Mouse (Mus musculus) gastrocnemius, adult 2 months (tissue): ENCODE measurements around the gene Stk38. TPM values are rescaled to one million over a fixed set of nuclear protein-coding genes. Genes with fewer than 3 reads are reported as not detected.

Source experiments
- DNase-seq: peaks from one replicate; pipeline ENCODE4 v3.0.0; 2022
- H3K27ac ChIP-seq: fragments of 200-600 bp; 2 replicates; pipeline ENCODE4 v1.8.1; 2022; ENCODE audit warnings: mild to moderate bottlenecking
- H3K4me3 ChIP-seq: fragments of 200-600 bp; 2 replicates; pipeline ENCODE4 v1.8.1; 2022; ENCODE audit warnings: mild to moderate bottlenecking, moderate library complexity
- CTCF ChIP-seq: fragments of 200-600 bp; IDR thresholded peaks from 2 replicates; pipeline ENCODE4 v1.8.1; 2022; ENCODE audit warnings: antibody characterized with exemption, mild to moderate bottlenecking, moderate library complexity
- intact Hi-C: fragments of 180-260 bp; cut with DNase I; formaldehyde crosslinking; loops from one replicate; pipeline ENCODE4 v1.15.1; 2025
- long read RNA-seq, 2 experiments: library from polyadenylated mRNA; stranded (forward); transcript quantifications; one replicate each; pipeline ENCODE4 v2.0.0; 2021
- total RNA-seq, 2 experiments: library from RNA; stranded (reverse); gene quantifications; 2 replicates each; pipeline ENCODE4 v1.2.3; 2021

Stk38 gene
- total RNA-seq, result 10 to 100 TPM; 26.9 to 29.2 TPM
- long read RNA-seq, experiment 1, transcript Stk38-201 (14 exons, 3,351 nt), result major isoform, 32 of 54 reads
- long read RNA-seq, experiment 1, partial matches to known transcripts, result 3 of 54 reads
- long read RNA-seq, experiment 1, other reads (novel, unspliced or antisense), result 15 of 54 reads
- long read RNA-seq, experiment 2, transcript Stk38-201 (14 exons, 3,351 nt), result major isoform, 26 of 52 reads
- long read RNA-seq, experiment 2, transcript Stk38-202 (14 exons, 3,354 nt), result minor isoform, 7 of 52 reads
- long read RNA-seq, experiment 2, partial matches to known transcripts, result 0 of 52 reads
- long read RNA-seq, experiment 2, other reads (novel, unspliced or antisense), result 19 of 52 reads

DNA sequence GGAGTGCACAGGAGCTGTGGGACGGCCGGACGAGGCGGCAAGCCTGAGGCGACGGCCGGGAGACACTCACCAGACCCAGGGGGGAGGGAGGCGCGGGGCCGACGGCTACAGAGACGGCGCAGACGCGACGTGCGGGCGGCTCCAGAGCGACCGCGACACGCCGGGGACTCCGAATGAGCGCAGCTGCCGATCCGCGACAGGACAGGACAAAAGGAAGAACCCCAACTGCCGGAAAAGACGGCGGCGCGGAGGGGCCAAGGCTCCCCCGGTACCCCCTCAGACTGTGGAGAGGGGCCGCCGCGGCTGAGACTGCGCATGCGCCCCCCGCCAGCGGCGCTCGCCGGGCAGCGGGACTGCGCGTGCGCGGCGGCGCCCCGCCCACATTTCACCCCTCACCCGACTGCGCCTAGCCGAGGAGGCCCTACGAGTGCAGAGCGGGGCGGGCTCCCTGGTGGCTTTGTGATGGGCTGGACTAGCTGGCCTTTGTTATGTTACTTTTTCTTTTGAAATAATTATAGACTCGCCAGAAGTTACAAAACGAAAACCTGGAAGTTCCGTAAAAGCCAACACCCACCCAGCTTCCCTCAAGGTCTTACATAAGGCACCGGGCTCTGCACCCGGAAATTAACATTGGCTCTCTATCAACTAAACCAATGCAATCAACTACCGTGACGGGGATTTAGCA is at the start of gene Stk38:
TSS of gene Stk38 (minus strand) at position 355 of the 685 bp plus-strand sequence.
- TF ChIP-seq CTCF, result no peak
- peak; percentile 96 for DNase-seq
- Histone ChIP-seq H3K27ac (peak within 1 kb of the TSS; percentile 99), H3K4me3 (peak within 1 kb of the TSS; percentile 89)
- intact Hi-C loops, result loop anchor here (5.0 kb wide), 1 partner anchor 50 kb away; no protein-coding TSS in a partner anchor

DNA sequence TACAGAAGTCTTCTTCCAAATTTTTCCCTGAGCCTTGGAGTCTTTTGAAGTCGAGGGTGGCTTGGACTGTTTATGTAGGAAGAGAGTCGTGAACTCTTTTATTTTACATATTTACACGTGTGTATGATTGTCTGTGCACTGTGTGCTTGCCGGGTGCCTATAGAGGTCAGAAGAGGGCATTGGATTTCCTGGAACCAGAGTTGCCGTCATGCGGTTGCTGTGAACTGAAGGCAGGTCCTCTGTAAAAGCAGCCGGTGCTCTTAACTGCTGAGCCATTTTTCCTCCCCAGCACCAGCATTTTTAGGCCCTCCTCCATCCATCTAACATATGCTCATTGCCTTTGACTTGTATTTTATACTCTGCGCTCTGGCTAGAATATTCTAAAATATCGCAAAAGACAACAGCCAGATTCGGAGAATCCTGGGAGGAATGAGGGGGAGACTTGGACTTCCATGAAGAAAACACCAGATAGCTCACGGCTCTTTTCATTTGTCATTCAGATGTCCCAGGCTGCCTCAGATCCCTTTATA is 49.6 kb upstream of the Stk38 start:
- intact Hi-C loops, result loop anchor here (2.0 kb wide), 1 partner anchor 35 kb away; no protein-coding TSS in a partner anchor
- no peak for DNase-seq
- TF ChIP-seq CTCF, result no peak
- Histone ChIP-seq H3K4me3 (no peak overlapping the region), H3K27ac (peak overlapping the region; percentile 9)

DNA sequence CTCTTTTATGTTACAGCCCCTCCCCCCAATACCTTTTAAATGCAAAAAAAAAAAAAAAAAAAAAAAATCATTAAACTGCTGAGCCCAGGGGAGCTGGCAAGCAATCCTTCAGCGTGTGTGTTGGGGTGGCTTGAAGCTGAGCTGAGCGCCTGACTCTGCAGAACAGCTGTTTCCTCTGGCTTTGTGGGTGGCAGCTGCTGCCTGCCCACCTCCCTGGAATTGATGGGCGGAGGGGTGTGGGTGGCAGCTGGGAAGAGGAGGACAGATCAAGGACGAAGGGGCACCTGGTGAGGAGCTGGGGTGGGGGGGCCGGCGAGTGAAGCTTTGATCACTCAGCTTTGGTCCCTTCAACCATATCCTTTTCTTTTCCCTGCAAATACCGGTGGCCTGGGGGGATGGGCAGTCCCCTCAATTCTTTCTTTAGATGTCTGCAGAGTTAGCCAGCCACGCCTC is 48.9 kb upstream of the Stk38 start:
- no peak for TF ChIP-seq CTCF
- DNase-seq, result peak; percentile 38
- H3K27ac ChIP-seq, result peak overlapping the region; percentile 38; the same call in 1 of the 2 replicates
- H3K4me3 ChIP-seq, result no peak overlapping the region
- intact Hi-C loops, result loop anchor here (2.0 kb wide), 1 partner anchor 36 kb away; no protein-coding TSS in a partner anchor

DNA sequence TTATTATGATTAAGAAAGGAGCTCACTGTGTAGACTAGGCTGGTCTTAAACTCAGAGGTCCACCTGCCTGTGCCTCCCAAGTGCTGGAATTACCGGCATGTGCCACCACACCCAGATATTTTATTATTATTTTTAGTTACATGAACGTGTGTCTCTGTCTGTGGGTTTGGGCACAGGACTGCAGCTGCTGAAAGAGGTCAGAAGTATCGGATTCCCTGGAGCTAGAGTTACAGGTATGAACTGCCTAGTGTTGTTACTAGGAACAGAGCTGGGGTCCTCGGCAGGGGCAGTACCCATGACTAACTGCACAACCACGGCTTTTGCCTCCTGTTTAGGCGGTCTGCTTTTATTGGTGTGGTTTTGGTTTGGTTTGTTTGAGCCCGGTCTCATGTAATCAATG is 48.4 kb upstream of the Stk38 start:
- intact Hi-C loops, result loop anchor here (2.0 kb wide), 1 partner anchor 37 kb away; no protein-coding TSS in a partner anchor
- no peak for TF ChIP-seq CTCF
- Histone ChIP-seq H3K4me3 (no peak overlapping the region), H3K27ac (peak overlapping the region; percentile 38)
- DNase-seq, result no peak

DNA sequence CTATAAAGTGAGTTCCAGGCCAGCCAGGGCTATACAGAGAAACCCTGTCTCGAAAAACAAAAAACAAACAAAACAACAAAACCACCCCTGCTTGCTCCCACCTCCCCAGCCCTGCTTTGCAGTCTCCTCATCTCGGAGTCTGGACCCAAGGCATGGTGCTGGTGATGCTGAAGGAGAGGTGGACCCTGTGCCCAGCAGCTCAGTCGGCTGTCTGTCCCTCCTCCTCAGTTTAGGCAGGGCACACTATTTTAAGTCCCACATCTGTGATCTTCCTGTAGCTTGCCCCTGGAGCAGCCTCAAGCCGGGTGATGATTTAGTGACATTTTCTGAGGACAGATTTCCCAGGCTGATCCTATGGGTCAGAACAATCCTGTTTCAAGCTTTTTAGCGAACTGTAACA is 47.8 kb upstream of the Stk38 start:
- H3K4me3 ChIP-seq, result no peak overlapping the region
- DNase-seq, result no peak
- intact Hi-C loops, result no loop called here
- no peak for TF ChIP-seq CTCF
- H3K27ac ChIP-seq, result peak overlapping the region; percentile 57

DNA sequence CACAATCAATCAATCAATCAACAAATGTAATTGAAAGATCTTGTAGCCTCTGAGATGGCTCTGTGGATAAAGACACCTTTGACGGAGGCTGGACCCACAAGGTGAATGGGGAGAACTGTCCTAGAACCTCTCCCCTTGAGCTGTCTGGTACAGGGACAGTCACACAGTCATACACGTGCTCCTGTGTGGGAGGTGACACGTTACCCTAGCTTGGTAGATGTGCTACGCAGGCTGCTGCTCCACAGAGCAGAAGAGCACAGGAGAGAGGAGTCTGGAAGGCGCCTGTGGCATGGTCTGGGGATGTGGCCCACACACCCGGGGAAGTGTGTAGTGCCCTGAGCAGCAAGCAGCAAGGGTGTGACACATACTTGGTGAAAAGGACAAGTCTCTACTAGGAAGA is 46.6 kb upstream of the Stk38 start:
- peak overlapping the region; percentile 24; the same call in 1 of the 2 replicates for H3K27ac ChIP-seq

DNA sequence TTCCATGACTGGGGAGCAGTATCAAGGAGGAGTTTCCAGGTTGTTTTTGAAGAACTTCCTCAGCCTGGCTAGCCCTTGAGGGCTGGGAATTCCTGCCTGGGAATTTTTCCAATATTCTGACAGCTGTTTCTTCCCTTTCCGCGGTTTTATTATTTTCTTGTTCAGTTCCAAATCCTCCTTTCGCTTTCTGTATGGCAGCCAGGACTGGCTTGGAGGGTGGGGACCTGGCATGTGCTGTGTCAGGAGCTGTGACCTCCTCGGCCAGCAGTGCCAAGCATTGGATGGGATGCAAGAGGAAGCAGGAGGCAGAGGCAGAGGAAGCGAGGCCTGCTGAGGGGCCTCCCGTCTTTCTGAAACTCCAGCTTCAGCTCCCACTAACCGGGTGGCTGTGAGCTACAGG is 46.0 kb upstream of the Stk38 start:
- peak; percentile 80 for DNase-seq
- H3K4me3 ChIP-seq, result peak overlapping the region; percentile 20
- H3K27ac ChIP-seq, result peak overlapping the region; percentile 73
- no peak for TF ChIP-seq CTCF
- intact Hi-C loops, result no loop called here

More for the DNA sequence above, 46.6 kb upstream of the Stk38 start:
- no peak overlapping the region for H3K4me3 ChIP-seq
- no peak for TF ChIP-seq CTCF
- DNase-seq, result no peak
- intact Hi-C loops, result no loop called here

DNA sequence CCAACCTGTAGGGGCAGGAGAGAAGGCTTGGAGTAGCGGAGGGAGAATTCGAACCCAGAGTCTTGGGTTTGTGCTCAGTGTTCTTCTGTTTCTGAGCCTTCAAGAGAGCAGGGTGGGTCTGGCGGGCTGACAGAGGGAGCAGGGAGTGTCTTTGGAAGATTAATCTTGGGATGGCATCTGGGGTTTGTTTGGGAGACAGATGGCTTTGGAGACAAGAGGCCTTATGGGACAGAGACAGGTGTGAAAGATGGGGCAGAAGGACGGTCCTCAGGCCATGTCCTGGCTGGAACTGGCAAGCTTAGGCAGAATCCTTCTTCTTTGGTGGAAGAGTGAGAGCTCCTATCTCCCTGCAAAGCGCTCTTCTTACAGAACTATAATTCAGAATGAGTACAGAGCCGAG is 45.3 kb upstream of the Stk38 start:
- no peak for DNase-seq
- intact Hi-C loops, result no loop called here
- H3K27ac ChIP-seq, result peak overlapping the region; percentile 73; the same call in 1 of the 2 replicates
- TF ChIP-seq CTCF, result no peak
- H3K4me3 ChIP-seq, result no peak overlapping the region

DNA sequence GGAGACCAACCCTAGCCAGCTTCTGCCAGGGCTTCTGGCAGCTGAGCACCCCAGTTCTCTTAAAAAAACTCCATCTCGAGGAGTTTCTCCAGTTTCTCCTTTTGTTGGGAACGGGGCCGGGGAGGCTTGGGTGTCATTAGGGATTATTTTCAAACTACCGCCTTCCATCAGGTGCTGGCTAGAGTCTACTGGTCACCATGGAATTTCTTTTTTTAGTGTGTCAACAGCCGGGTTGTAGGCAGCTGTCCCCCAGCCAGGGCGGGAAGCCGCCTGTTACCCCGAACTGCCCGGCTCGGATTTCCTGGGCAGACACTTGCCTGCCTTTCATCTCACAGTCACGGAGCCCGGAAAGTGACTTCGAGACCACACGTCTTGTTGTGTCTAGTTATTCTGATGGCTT is 43.0 kb upstream of the Stk38 start:
- Histone ChIP-seq H3K4me3 (peak overlapping the region; percentile 49), H3K27ac (peak overlapping the region; percentile 79)
- peak; percentile 89 for DNase-seq
- intact Hi-C loops, result no loop called here
- no peak for TF ChIP-seq CTCF

DNA sequence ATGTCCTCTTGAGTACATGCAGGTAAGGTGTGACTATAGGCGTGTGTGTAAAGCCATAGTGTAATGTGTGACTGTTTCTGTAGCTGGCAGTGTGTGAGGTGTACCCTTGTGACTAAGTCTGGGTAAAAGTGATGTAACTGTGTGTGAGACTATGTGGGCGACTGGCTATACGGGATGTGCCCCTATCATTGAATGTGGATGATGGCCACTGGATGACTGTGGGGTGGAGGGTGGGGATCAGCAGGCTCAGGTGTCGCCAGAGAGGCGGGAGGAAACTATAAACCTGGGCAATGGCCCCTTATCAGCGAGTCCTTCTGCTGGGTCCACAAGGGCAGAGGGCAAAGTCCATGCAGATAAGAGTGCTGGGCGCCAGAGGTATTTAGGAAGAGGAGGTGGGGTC is 42.1 kb upstream of the Stk38 start:
- no peak for TF ChIP-seq CTCF
- intact Hi-C loops, result loop anchor here (1.0 to 2.0 kb wide), 3 partner anchors 45 to 197 kb away; no protein-coding TSS in a partner anchor
- peak overlapping the region; percentile 79; the same call in 1 of the 2 replicates for H3K27ac ChIP-seq
- DNase-seq, result no peak
- no peak overlapping the region for H3K4me3 ChIP-seq

DNA sequence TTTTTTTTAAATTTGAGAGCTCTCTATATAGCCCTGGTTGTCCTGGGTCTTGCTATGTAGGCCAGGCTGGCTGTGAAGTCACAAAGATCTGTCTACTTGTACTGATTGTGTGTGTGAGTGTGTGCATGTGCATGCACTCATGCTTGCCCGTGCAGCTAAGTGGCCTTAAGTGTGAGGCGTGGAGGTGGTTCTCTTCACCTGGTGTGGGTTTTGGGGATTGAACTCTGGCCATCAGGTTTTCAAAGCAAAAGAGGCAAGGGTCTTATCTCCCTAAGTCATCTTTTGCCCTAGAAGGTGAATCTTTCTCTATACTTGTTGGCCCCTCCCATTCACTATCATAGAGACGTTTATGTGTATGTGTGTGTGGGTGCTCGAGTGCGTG is 41.7 kb upstream of the Stk38 start:
- H3K27ac ChIP-seq, result no peak overlapping the region
- no peak for DNase-seq
- H3K4me3 ChIP-seq, result no peak overlapping the region
- TF ChIP-seq CTCF, result no peak
- intact Hi-C loops, result loop anchor here (1.0 to 2.0 kb wide), 3 partner anchors 46 to 197 kb away; no protein-coding TSS in a partner anchor

DNA sequence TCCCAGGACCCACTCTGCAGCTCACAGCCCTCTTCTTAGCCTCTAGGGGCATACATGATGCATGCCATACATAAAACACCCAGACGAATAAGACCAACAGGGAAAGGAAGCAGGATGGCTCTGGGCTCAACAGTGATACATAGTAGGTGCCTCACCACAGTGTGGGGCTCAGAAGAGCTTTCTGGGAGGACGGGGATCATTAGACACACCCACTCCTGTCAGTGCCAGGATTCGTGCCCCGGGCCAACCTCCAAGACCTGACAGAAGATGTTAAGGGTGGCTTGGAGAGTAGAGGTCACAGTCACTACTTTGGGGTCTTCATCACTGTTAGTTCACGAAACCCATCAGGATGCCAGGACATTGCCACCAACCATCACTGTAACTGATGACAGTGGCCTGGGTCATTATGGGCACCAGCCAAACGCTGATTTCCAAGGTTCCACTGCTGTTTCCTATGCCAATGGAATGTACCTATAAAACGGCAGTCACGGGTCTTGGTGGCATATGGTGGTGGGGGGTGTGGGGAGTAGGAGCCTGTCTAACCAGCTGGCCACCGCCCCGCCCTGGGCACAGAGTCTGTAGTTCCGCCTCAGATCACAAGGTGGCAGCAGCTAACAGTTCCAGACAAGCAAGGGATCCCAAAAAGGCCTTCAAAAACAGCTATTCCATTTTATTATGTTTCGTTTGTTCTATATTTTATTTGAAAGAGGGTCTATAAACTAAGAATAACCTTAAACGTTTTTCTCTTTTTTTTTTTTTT is 41.1 kb upstream of the Stk38 start:
- no peak overlapping the region for H3K4me3 ChIP-seq
- no peak overlapping the region for H3K27ac ChIP-seq
- DNase-seq, result peak; percentile 85
- intact Hi-C loops, result loop anchor here (1.0 to 2.0 kb wide), 3 partner anchors 46 to 198 kb away; no protein-coding TSS in a partner anchor
- peak; percentile 94 for TF ChIP-seq CTCF
